Mouse (Mus musculus) heart, postnatal 0 days (tissue): ENCODE measurements around the gene Brf1.

Experiments used
- CTCF ChIP-seq: IDR thresholded peaks from 2 replicates; pipeline ENCODE4 v1.5.1; 2016; ENCODE audit warnings: antibody characterized with exemption, control low read depth, low read depth
- EP300 ChIP-seq: IDR thresholded peaks from 2 replicates; pipeline ENCODE4 v1.6.1; 2016; ENCODE audit warnings: antibody characterized with exemption, low read depth

GRCm38 (mm10) chr12:113048103-113048502 lies 47.6 kb upstream of the Brf1 start:
- no peak for TF ChIP-seq EP300
- no peak for TF ChIP-seq CTCF
